Mouse (Mus musculus): ENCODE measurements at regions not wholly inside any gene's neighbourhood (a gene's known extent, or its start where the extent isn't known, plus 50 kb on each side); places are given as distances from the start of the nearest gene placed in this dataset.

DNA sequence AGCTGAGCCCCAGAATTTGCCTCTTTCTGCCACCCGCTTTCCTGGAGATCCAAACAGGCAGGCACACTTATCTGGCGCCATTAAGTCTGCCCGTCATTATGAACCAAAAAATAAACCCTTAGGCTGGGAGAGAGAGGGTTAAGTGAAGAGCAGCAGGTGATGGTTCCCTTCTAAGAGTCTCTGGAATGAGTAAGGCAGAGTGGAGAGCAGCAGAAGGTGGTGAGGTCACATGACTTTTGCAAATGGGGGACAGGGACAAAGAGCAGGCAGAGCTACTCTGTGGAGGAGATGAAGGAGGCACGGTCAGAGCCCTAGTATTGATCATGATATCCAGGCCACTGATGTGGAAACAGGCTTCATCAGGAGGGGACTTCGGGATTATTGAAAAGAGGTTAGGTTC, 64.2 kb upstream of the Gadl1 start:
- TF ChIP-seq POLR2A (IDR thresholded peaks at IDR 0.05; ENCODE audit: borderline replicate concordance, extremely low read depth, insufficient read depth, insufficient read length, poor library complexity, severe bottlenecking): no peak
- TF ChIP-seq CTCF (IDR thresholded peaks at IDR 0.05; ENCODE audit: borderline replicate concordance, extremely low read depth, insufficient read depth, insufficient read length): no peak
